Mouse (Mus musculus): Measurements from ENCODE around the gene Ccdc159.

Gene Ccdc159

GRCm38 (mm10) chr9:21927208-21927753, at the start of gene Ccdc159, which contains the start of gene Tmem205:
Gene Ccdc159, plus strand, starts transcription at chr9:21927471.
Gene Tmem205, minus strand, starts transcription at chr9:21927556.
- DNase-seq (ENCODE audit: low spot score in 2 of 2) = peak; percentile 90 to 93

DNA sequence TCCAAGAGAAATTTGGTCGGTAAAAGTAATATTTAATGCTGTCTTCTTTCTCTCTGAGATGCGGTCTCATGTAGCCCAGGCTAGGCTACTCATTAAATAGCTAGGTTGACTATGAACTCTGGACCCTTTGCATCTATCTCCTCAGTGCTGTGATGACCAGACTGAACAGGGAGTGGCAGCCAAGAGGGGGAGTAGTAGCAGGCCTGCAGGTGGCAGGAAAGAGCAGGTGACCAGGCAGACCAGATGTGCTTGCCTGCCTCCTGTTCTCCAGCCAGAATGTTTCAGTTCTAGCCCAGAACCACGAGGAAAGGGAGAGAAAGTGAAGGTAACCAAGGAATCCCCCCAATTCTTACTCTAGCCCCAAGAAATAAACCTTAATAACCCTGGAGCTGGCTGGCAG, 38.0 kb upstream of the Ccdc159 start:
- DNase-seq (ENCODE audit: low spot score in 2 of 2) = no peak

DNA sequence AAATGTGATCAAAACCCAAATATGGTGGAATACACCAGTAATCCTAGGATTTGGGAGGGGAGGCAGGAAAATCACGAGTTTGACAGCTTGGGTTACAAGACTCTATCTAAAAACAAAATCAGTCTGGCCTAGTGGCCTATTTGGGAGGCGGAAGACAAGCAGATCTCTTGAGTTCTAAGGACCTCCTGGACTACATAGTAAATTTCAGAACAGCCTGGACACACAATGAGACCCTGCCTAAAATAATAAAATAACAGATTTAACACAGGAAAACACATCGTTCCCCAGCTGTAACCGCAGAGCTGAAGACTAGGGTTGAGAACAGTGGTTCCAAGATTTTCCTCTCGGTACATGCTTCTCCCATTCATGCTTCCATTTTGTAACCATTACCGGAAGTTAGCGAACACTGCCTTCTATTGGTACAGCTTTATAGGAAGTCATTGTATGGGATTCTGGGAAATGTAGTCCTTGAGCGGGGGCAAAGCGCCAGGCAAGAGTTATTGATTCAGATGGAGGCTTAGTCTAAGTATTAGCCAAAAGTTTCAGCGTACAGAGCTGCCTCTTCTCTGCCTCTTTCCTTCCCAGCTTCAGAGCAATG, 25.9 kb upstream of the Ccdc159 start:
- no peak for DNase-seq (ENCODE audit: low spot score in 2 of 2)

DNA sequence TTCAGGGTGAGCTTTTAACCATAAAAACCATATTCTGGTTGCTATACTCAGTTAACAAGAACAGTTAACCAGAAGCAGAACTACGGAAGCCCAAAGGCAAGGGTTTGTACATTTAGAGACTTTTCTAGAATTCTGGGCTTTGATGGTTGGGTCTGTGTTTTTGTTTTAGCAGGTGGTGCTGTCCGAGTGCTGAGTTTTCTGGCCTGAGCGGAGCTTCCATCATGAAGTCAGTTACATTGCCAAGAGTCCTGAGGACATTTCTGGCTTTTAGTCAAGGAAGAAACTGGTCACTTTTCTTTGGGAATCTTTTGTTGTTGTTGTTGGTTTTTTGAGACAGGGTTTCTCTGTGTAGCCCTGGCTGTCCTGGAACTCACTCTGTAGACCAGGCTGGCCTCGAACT, 23.2 kb upstream of the Ccdc159 start:
- no peak for DNase-seq (ENCODE audit: low spot score in 2 of 2)

DNA sequence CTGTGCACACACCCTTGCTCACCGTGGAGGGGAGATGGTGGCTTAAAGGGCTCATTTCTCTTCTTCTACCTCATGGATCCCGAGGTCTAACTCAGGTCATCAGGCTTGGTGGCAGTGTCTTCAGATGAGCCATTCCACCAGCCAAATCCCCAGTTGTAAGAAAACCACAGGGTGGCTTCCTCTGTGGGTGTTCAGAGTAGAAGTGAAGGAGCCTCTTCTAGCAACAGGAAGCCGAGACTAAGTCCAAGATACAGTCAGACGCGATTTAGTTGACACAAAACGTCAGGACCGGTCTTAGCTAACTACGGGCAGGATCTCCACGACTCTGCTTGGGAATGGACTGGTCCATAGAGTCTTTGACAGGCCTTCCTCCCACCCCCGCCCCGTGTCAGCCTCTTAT, 19.1 kb upstream of the Ccdc159 start:
- DNase-seq (ENCODE audit: low spot score in 2 of 2) = no peak

DNA sequence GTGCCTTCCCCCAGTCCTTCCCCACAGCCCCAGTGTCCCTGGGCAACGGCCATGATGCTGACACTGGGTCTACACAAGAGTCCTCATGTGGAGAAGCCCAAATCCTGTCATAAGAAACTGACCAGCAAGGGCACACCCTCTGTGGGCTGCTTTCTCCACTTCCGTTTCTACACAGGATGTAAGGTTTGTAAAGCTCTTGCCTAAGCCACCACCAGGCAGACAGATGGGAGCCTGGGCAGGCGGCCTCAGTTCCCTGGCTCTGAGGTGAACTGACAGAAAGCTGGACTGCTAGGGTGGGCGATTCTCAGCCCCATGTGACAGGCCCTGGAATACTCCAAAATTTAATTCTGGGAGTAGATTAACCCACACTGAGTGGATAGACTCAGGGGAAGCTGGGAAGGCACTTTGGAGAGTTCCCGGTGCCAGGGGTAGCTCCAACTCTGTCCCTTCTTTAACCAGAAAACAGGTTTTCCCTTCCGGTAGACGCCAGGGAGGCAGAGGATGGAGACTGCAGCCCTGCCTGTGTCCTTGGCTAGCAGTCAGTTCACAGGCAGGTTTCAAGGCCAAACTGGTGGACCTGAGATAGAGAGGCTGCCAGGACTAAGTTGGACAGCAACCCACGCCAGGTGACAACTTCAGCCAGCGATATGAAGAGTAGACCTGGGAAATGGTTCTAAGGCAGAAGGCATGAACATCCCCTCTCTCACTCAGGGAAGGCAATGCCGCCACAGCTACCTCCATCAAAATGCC, 17.6 kb upstream of the Ccdc159 start:
- DNase-seq (ENCODE audit: low spot score in 2 of 2) = no peak

GRCm38 (mm10) chr9:21916851-21917492, 10.3 kb upstream of the Ccdc159 start:
- no peak for DNase-seq (ENCODE audit: low spot score in 2 of 2)

DNA sequence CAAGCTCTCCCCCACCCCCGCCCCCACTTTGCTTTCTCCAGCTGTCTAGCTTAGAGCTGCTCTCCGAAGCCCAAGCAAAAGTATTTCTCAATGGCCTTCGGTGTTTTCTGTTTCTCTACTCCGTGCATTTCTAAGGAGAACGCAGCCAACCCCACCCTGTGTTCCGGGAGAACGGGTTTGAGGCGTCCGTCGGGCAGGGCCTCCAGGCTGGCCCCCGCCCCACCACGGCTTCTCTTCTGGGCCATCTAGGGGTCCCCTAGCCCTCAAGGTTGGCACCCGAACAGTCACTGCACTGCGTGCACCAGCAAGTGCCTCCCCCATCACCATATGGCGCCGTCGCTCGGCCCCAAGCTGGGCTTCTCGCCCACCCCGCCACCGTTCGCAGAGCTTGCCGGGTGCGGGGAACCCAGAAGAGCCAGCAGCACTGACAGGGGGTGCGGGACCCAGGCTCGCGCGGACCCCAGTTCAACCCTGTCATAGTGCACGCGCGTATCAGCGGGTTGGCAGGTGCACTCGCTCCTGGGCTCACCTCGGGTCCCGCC, 9.7 kb upstream of the Ccdc159 start:
- peak in 1 of 2 experiments; percentile 34 for DNase-seq (ENCODE audit: low spot score in 2 of 2)

DNA sequence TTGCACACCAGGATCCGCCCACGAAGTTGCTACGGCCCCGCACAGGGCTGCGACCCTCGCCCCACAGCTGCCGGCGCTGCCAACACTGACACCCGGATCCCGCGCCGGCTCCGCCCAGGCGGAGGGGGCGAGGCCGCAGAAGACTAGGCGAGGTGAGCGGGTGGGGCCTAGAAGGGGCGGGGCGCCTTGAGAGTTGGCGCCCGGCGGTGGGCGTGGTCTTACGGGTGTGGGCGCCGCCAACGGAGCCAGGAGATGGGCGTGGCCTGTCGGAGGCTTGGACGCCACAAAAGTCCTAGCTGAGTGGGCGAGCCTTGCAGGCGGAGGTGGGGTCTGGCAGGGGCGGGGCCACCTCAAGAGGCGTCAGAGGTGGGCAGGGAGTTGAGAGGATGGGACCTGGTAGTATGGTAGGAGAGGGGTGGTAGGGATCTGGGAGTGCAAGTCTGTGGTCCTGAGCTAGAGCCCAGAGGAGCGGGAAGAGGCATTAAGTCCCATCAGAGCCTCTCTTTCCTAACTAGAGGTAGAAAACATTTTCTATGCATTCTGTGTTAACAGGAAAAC, 9.2 kb upstream of the Ccdc159 start, which contains the start of gene Rab3d:
Rab3d (minus strand) TSS at position 158 of the 558 bp plus-strand sequence.
- DNase-seq (ENCODE audit: low spot score in 2 of 2) = peak; percentile 95 to 96

DNA sequence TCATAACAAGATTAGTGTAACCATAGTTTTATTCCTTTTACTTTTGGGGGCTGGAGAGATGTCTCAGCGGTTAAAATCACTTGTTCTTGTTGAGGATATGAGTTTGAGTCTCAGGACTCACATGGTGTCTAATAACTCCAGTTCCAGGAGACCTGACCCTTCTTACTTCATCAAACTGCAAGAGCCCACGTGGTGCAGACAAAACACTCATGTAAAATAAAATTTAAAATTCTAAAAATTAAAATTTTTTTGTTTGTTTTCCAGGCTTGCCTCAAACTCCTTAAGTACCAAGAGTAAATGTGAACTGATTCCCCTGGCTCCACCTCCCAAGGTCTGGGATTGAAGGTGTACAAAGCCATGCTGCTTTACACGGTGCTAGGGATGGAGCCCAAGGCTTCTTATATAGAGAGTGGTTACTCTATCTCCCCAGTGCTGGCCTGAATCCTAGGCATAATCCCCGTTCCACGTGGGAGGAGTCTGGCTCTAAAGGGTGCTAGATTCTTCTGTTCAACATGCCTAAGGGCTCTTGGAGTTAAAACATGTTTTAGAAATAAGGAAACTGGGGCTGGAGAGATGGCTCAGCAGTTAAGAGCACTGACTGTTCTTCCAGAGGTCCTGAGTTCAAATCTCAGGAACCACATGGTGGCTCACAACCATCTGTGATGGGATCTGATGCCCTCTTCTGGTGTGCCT, 8.4 kb upstream of the Ccdc159 start:
- DNase-seq (ENCODE audit: low spot score in 2 of 2) = no peak

GRCm38 (mm10) chr9:21923036-21923435, 4.2 kb upstream of the Ccdc159 start:
- DNase-seq (ENCODE audit: low spot score in 2 of 2) = no peak

- no peak for DNase-seq (ENCODE audit: low spot score in 2 of 2)
Observed at GRCm38 (mm10) chr9:21923490-21924098, 3.7 kb upstream of the Ccdc159 start.

- peak; percentile 87 to 90 for DNase-seq (ENCODE audit: low spot score in 2 of 2)
Observed at GRCm38 (mm10) chr9:21924099-21924493, 3.2 kb upstream of the Ccdc159 start.

DNA sequence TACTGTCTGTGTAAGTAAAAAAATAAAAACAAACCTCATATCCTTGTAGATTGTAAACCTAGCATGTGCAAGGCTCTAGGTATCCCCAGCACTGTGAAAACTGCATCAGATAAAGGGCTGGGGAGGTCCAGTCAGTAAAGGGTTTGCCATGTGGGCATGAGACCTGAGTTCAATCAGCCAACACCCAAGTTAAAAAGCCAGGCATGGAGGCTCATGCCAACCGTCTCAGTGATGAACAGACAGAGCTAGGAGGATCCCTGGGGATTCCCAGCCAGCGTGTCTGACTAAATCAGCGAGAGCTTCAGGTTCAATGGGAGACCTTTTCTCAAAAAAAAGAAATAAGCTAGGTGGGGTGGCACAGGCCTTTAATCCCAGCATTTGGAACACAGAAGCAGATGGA, 2.2 kb upstream of the Ccdc159 start:
- no peak for DNase-seq (ENCODE audit: low spot score in 2 of 2)

DNA sequence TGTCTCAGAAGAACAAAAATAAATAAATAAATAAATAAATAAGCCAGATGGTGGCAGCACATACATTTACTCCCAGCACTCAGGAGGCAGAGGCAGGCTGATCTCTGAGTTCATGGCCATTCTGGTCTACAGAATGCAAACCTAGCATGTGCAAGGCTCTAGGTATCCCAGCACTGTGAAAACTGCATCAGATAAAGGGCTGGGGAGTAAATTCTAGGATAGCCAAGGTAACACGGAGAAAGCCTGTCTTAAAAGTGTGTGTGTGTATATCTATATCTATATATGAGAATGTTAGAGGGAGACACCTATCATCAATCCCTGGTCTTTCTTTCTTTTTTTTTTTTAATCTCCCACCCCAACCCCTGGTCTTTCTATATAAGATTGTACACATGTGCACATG, 1.8 kb upstream of the Ccdc159 start:
- DNase-seq (ENCODE audit: low spot score in 2 of 2) = no peak

DNA sequence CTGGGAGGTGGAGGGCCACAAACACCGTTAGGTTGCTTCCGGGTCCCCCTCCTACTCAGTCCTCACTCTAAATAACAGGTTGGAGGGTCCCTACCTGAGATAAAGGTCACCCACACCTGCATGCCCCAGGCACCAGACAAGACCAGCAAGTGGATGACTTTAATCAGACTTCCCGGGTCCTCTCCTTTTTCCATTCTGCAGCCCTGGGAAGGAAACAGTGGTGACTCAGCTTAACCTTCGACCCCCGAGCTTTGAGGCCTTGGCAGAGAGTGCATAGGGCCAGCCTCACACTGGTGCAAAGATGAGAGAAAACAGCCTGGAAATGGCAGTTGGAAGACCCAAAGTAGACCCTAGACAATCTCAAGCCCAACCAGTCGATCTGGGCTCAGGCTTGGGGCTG, 1.1 kb upstream of the Ccdc159 start:
- no peak for DNase-seq (ENCODE audit: low spot score in 2 of 2)

GRCm38 (mm10) chr9:21926784-21927183, 487 bp upstream of the Ccdc159 start:
- DNase-seq (ENCODE audit: low spot score in 2 of 2) = no peak

DNA sequence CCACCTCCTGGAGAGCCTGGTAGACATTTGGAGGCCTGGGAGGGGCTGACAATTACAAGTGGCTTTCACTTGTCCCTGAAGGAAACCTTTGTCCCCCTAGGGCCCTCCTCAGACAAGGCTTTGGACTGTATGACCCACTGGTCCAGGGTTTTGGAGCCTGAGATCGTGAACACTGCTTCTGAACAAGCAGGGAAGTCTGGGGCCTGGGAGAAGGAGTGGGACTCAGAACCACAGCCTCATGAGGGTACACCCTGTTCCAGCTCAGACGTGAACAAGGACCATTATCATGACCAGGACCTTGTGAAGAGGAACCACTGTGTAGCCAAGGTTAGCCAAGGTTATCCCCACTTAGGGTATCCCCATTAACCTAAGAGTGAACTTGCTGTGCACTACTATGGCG, 1.9 kb downstream of the Ccdc159 start:
- DNase-seq (ENCODE audit: low spot score in 2 of 2) = no peak

DNA sequence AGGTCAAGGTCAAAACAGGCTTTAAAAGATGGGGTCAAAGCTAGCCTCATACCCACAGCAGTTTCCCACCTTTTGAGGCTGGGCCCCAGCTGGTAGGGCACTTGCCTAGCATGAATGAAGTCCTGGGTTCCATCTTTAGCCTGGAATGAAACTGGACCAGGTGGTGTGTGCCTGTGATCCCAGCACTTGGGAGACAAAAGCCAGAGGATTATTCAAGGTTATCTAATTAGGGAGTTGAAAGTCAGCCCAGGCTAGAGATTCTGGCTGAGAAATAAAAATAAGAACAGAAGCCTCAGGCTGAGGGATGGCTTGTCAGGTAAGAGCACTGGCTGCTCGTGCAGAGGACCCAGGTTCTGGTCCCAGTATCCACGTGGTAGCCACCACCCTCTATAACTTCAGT, 4.7 kb downstream of the Ccdc159 start:
- no peak for DNase-seq (ENCODE audit: low spot score in 2 of 2)

- DNase-seq (ENCODE audit: low spot score in 2 of 2) = no peak
Observed at GRCm38 (mm10) chr9:21932445-21933137, 5.3 kb downstream of the Ccdc159 start.

Measured in urinary bladder, postnatal 4 days (tissue).